Mouse (Mus musculus): ENCODE measurements around the gene Ptprd.

Gene Ptprd

GRCm38 (mm10) chr4:75953349-75954060, 2258.3 kb downstream of the Ptprd start:
- DNase-seq (ENCODE audit: low spot score in 2 of 2), result no peak

GRCm38 (mm10) chr4:75950582-75950981, 2261.2 kb downstream of the Ptprd start:
- DNase-seq (ENCODE audit: low spot score in 2 of 2), result no peak

GRCm38 (mm10) chr4:75894871-75895270, 2316.9 kb downstream of the Ptprd start:
- no peak for DNase-seq (ENCODE audit: low spot score in 2 of 2)
